Mouse (Mus musculus) bone marrow macrophage, adult 2 months (primary cell): ENCODE data around the gene Agl. TPM values are rescaled to one million over a fixed set of nuclear protein-coding genes. Genes with fewer than 3 reads are reported as not detected.
A peak's percentile ranks its signal among the peaks of the same experiment; 100 is the strongest.

Source experiments
- H3K27ac ChIP-seq: 2 replicates; pipeline ENCODE4 v1.5.1; 2012; ENCODE audit warnings: low read depth, low read length; ENCODE audit not compliant: insufficient read depth
- H3K4me1 ChIP-seq: 2 replicates; pipeline ENCODE4 v1.6.1; 2012; ENCODE audit warnings: low read length; ENCODE audit not compliant: control insufficient read depth, insufficient read depth
- H3K4me3 ChIP-seq: 2 replicates; pipeline ENCODE4 v1.5.1; 2012; ENCODE audit warnings: mild to moderate bottlenecking, low read length, moderate library complexity; ENCODE audit not compliant: insufficient read depth
- CTCF ChIP-seq: IDR thresholded peaks from 2 replicates; pipeline ENCODE4 v1.5.1; 2012; ENCODE audit warnings: low read depth, mild to moderate bottlenecking, low read length, moderate library complexity
- POLR2A ChIP-seq: IDR thresholded peaks from 2 replicates; pipeline ENCODE4 v1.6.1; 2012; ENCODE audit warnings: mild to moderate bottlenecking, low read depth, low read length, borderline replicate concordance
- polyA plus RNA-seq: library from polyadenylated mRNA; stranded (reverse); fragments of >200 nt; gene quantifications from 2 replicates; pipeline ENCODE4 v1.2.4, GENCODE M21; 2012; ENCODE audit not compliant: missing spikeins, insufficient read depth, insufficient read length

Gene Agl
- 21.4 and 23.0 TPM in 2 replicates for polyA plus RNA-seq

GRCm38 (mm10) chr3:116807811-116808506, at the start of gene Agl:
Agl (minus strand) TSS chr3:116808166.
- TF ChIP-seq POLR2A (no peak), CTCF (no peak)
- Histone ChIP-seq H3K4me3 (peak within 1 kb of the TSS; percentile 67), H3K4me1 (peaks cover 31% of the 10 kb centered on the region), H3K27ac (peak within 1 kb of the TSS; percentile 86)

GRCm38 (mm10) chr3:116857611-116858010, 49.6 kb upstream of the Agl start:
- TF ChIP-seq POLR2A (no peak), CTCF (no peak)
- no peak overlapping the region for H3K4me3 ChIP-seq

GRCm38 (mm10) chr3:116852421-116852820, 44.5 kb upstream of the Agl start:
- Histone ChIP-seq H3K4me3 (no peak overlapping the region), H3K27ac (no peak overlapping the region), H3K4me1 (peaks cover 36% of the 10 kb centered on the region)
- no peak for TF ChIP-seq POLR2A
- TF ChIP-seq CTCF: no peak

More at GRCm38 (mm10) chr3:116857611-116858010, 49.6 kb upstream of the Agl start:
- peaks cover 43% of the 10 kb centered on the region for H3K4me1 ChIP-seq
- H3K27ac ChIP-seq: peak overlapping the region; percentile 79

- Histone ChIP-seq H3K27ac (no peak overlapping the region), H3K4me1 (peaks cover 47% of the 10 kb centered on the region), H3K4me3 (no peak overlapping the region)
- no peak for TF ChIP-seq CTCF
- TF ChIP-seq POLR2A: no peak
Measured at GRCm38 (mm10) chr3:116850376-116850775, 42.4 kb upstream of the Agl start.

GRCm38 (mm10) chr3:116848936-116849335, 41.0 kb upstream of the Agl start:
- TF ChIP-seq CTCF (no peak), POLR2A (no peak)
- H3K4me1 ChIP-seq: peaks cover 53% of the 10 kb centered on the region
- H3K27ac ChIP-seq: peak overlapping the region; percentile 44

GRCm38 (mm10) chr3:116848099-116848498, 40.1 kb upstream of the Agl start:
- Histone ChIP-seq H3K4me1 (peaks cover 54% of the 10 kb centered on the region), H3K27ac (peak overlapping the region; percentile 23; the same call in 1 of the 2 replicates), H3K4me3 (no peak overlapping the region)
- no peak for TF ChIP-seq CTCF

More at GRCm38 (mm10) chr3:116848936-116849335, 41.0 kb upstream of the Agl start:
- H3K4me3 ChIP-seq: no peak overlapping the region

GRCm38 (mm10) chr3:116846084-116846483, 38.1 kb upstream of the Agl start:
- H3K4me1 ChIP-seq: peaks cover 57% of the 10 kb centered on the region
- no peak overlapping the region for H3K27ac ChIP-seq
- no peak overlapping the region for H3K4me3 ChIP-seq
- no peak for TF ChIP-seq POLR2A
- TF ChIP-seq CTCF: no peak

GRCm38 (mm10) chr3:116844880-116845579, 37.1 kb upstream of the Agl start:
- TF ChIP-seq CTCF (no peak), POLR2A (no peak)
- H3K4me3 ChIP-seq: peak overlapping the region; percentile 34
- peaks cover 52% of the 10 kb centered on the region for H3K4me1 ChIP-seq
- peak overlapping the region; percentile 76 for H3K27ac ChIP-seq

- peaks cover 22% of the 10 kb centered on the region for H3K4me1 ChIP-seq
- no peak overlapping the region for H3K4me3 ChIP-seq
- TF ChIP-seq POLR2A (no peak), CTCF (no peak)
- H3K27ac ChIP-seq: no peak overlapping the region
Measured at GRCm38 (mm10) chr3:116841311-116841710, 33.3 kb upstream of the Agl start.

GRCm38 (mm10) chr3:116836681-116837475, 28.9 kb upstream of the Agl start:
- Histone ChIP-seq H3K4me3 (no peak overlapping the region), H3K27ac (no peak overlapping the region), H3K4me1 (no peaks in the 10 kb centered on the region)
- TF ChIP-seq CTCF: no peak
